Mouse (Mus musculus) CH12.LX (cell line): ENCODE results near the gene Colq. TPM values are rescaled to one million over a fixed set of nuclear protein-coding genes. Genes with fewer than 3 reads are reported as not detected.

Experiments
- DNase-seq: peaks from one replicate; pipeline ENCODE4 v3.0.0-alpha.2; 2013; ENCODE audit errors: extremely low read depth
- H3K27ac ChIP-seq: 2 replicates; pipeline ENCODE4 v1.5.1; 2012; ENCODE audit warnings: low read depth, mild to moderate bottlenecking, control low read depth, moderate library complexity; ENCODE audit not compliant: insufficient read depth
- H3K27me3 ChIP-seq: replicated peaks from 2 replicates; pipeline ENCODE3; 2012; ENCODE audit warnings: inconsistent platforms
- H3K36me3 ChIP-seq, 2 experiments: replicated peaks in 1 of 2; 2 replicates each; pipeline versions ENCODE3 to v1.6.1; 2012; ENCODE audit warnings: inconsistent platforms in 1 of 2, low read length in 1 of 2, mild to moderate bottlenecking in 1 of 2, mixed read lengths in 1 of 2, moderate library complexity in 1 of 2; ENCODE audit not compliant: control insufficient read depth in 1 of 2, insufficient read depth in 1 of 2
- H3K4me1 ChIP-seq, 2 experiments: 2 replicates each; pipeline ENCODE4 v1.6.1; 2012; ENCODE audit warnings: inconsistent platforms in 1 of 2, moderate library complexity in 1 of 2; ENCODE audit not compliant: insufficient read depth in 2 of 2, control insufficient read depth in 1 of 2
- H3K4me2 ChIP-seq: 2 replicates; pipeline ENCODE4 v1.6.1; 2012; ENCODE audit warnings: low read depth, mild to moderate bottlenecking, control low read depth; ENCODE audit not compliant: poor library complexity, insufficient read depth, severe bottlenecking
- H3K4me3 ChIP-seq, 3 experiments: fragments of 150-350 bp in 1 of 3; sonication (generic) in 1 of 3; replicated peaks in 1 of 3; 2 replicates each; pipeline versions ENCODE3 to v1.5.1; 2011 to 2012; ENCODE audit warnings: low read depth in 2 of 3, low read length in 2 of 3, mild to moderate bottlenecking in 2 of 3, moderate library complexity in 2 of 3, control low read depth in 1 of 3, improper control_type of control experiment in 1 of 3, inconsistent platforms in 1 of 3, mixed read lengths in 1 of 3; ENCODE audit not compliant: poor library complexity in 1 of 3
- H3K79me2 ChIP-seq: replicated peaks from 2 replicates; pipeline ENCODE4 v1.6.1; 2012; ENCODE audit warnings: mild to moderate bottlenecking, moderate library complexity; ENCODE audit not compliant: control insufficient read depth, poor library complexity, insufficient read depth, severe bottlenecking; ENCODE audit errors: extremely low read depth
- H3K9ac ChIP-seq: 2 replicates; pipeline ENCODE4 v1.6.1; 2012; ENCODE audit warnings: low read depth, mild to moderate bottlenecking, control low read depth, moderate library complexity; ENCODE audit not compliant: insufficient read depth
- H3K9me3 ChIP-seq: replicated peaks from 2 replicates; pipeline ENCODE3; 2012; ENCODE audit warnings: low read length, inconsistent platforms, mixed read lengths
- CHD1 ChIP-seq: IDR thresholded peaks from 2 replicates; pipeline ENCODE4 v1.6.1; 2012; ENCODE audit warnings: low read depth, low read length, improper control_type of control experiment, inconsistent platforms
- CTCF ChIP-seq, 2 experiments: IDR thresholded peaks in 1 of 2; conservative IDR thresholded peaks in 1 of 2; 2 replicates each; pipeline ENCODE4 v1.5.1; 2011 to 2012; ENCODE audit warnings: low read depth in 2 of 2, low read length in 2 of 2, improper control_type of control experiment in 1 of 2, inconsistent platforms in 1 of 2, mild to moderate bottlenecking in 1 of 2, moderate library complexity in 1 of 2
- E2F4 ChIP-seq: IDR thresholded peaks from 2 replicates; pipeline ENCODE4 v1.6.1; 2011; ENCODE audit warnings: low read depth, low read length, improper control_type of control experiment; ENCODE audit not compliant: insufficient replicate concordance
- ELF1 ChIP-seq: IDR thresholded peaks from 2 replicates; pipeline ENCODE4 v1.6.1; 2014; ENCODE audit warnings: low read depth, mild to moderate bottlenecking, inconsistent platforms, low read length, improper control_type of control experiment
- EP300 ChIP-seq: IDR thresholded peaks from 2 replicates; pipeline ENCODE4 v1.6.1; 2011; ENCODE audit warnings: low read length, improper control_type of control experiment
- GABPA ChIP-seq: IDR thresholded peaks from 2 replicates; pipeline ENCODE4 v1.6.1; 2012; ENCODE audit warnings: low read depth, low read length, improper control_type of control experiment, inconsistent platforms; ENCODE audit not compliant: insufficient replicate concordance
- IRF4 ChIP-seq: IDR thresholded peaks from 2 replicates; pipeline ENCODE4 v1.6.1; 2014; ENCODE audit warnings: low read depth, mild to moderate bottlenecking, inconsistent platforms, low read length, improper control_type of control experiment
- KAT2A ChIP-seq: IDR thresholded peaks from 2 replicates; pipeline ENCODE4 v1.6.1; 2012; ENCODE audit warnings: low read length, improper control_type of control experiment, inconsistent platforms; ENCODE audit not compliant: insufficient replicate concordance
- MAFK ChIP-seq: IDR thresholded peaks from 2 replicates; pipeline ENCODE4 v1.6.1; 2011; ENCODE audit warnings: low read length, improper control_type of control experiment; ENCODE audit not compliant: insufficient replicate concordance
- MAX ChIP-seq: IDR thresholded peaks from 2 replicates; pipeline ENCODE4 v1.6.1; 2011; ENCODE audit warnings: low read length, improper control_type of control experiment
- MEF2A ChIP-seq: IDR thresholded peaks from 2 replicates; pipeline ENCODE4 v1.6.1; 2014; ENCODE audit warnings: low read depth, mild to moderate bottlenecking, inconsistent platforms, low read length, improper control_type of control experiment, borderline replicate concordance
- MXI1 ChIP-seq: IDR thresholded peaks from 2 replicates; pipeline ENCODE4 v1.6.1; 2011; ENCODE audit warnings: mild to moderate bottlenecking, low read depth, low read length, improper control_type of control experiment
- MYC ChIP-seq: IDR thresholded peaks from 2 replicates; pipeline ENCODE4 v1.6.1; 2011; ENCODE audit warnings: low read depth, mild to moderate bottlenecking, improper control_type of control experiment, low read length
- NELFE ChIP-seq: IDR thresholded peaks from 2 replicates; pipeline ENCODE4 v1.6.1; 2011; ENCODE audit warnings: low read depth, low read length, improper control_type of control experiment
- NRF1 ChIP-seq: IDR thresholded peaks from 2 replicates; pipeline ENCODE4 v1.6.1; 2014; ENCODE audit warnings: low read depth, mild to moderate bottlenecking, inconsistent platforms, low read length, improper control_type of control experiment, moderate library complexity
- RAD21 ChIP-seq: IDR thresholded peaks from 2 replicates; pipeline ENCODE4 v1.6.1; 2011; ENCODE audit warnings: low read depth, mild to moderate bottlenecking, low read length, improper control_type of control experiment, moderate library complexity
- SIN3A ChIP-seq: IDR thresholded peaks from 2 replicates; pipeline ENCODE4 v1.6.1; 2012; ENCODE audit warnings: low read length, improper control_type of control experiment, inconsistent platforms
- SMC3 ChIP-seq: IDR thresholded peaks from 2 replicates; pipeline ENCODE4 v1.6.1; 2011; ENCODE audit warnings: low read depth, low read length, improper control_type of control experiment
- TBP ChIP-seq: conservative IDR thresholded peaks from 2 replicates; pipeline ENCODE4 v1.6.1; 2011; ENCODE audit warnings: low read depth, low read length, improper control_type of control experiment
- TCF12 ChIP-seq: IDR thresholded peaks from 2 replicates; pipeline ENCODE4 v1.6.1; 2014; ENCODE audit warnings: low read depth, mild to moderate bottlenecking, inconsistent platforms, low read length, improper control_type of control experiment
- USF1 ChIP-seq: IDR thresholded peaks from 2 replicates; pipeline ENCODE4 v1.6.1; 2014; ENCODE audit warnings: low read depth, mild to moderate bottlenecking, inconsistent platforms, low read length, improper control_type of control experiment
- USF2 ChIP-seq: conservative IDR thresholded peaks from 2 replicates; pipeline ENCODE4 v1.6.1; 2011; ENCODE audit warnings: low read depth, low read length, improper control_type of control experiment
- ZKSCAN1 ChIP-seq: IDR thresholded peaks from 2 replicates; pipeline ENCODE4 v1.6.1; 2012; ENCODE audit warnings: low read depth, inconsistent platforms, low read length, improper control_type of control experiment, borderline replicate concordance
- ZMIZ1 ChIP-seq: IDR thresholded peaks from 2 replicates; pipeline ENCODE4 v1.6.1; 2012; ENCODE audit warnings: low read depth, mild to moderate bottlenecking, inconsistent platforms, low read length, improper control_type of control experiment
- ZNF384 ChIP-seq: IDR thresholded peaks from 2 replicates; pipeline ENCODE4 v1.6.1; 2012; ENCODE audit warnings: low read depth, low read length, improper control_type of control experiment, inconsistent platforms
- dilution Hi-C: fragments of 300-500 bp; cut with MboI; formaldehyde crosslinking; loops from 2 replicates; pipeline ENCODE4 v1.14.3; 2020; ENCODE audit warnings: low sequenced_read_pairs; ENCODE audit not compliant: extremely low pct_unique_long_range_greater_than_20kb, extremely low pct_ligation_motif_present
- in situ Hi-C: fragments of 300-500 bp; cut with MboI; formaldehyde crosslinking; loops from 3 replicates; pipeline ENCODE4 v1.14.3; 2019; ENCODE audit warnings: low sequenced_read_pairs, low pct_ligation_motif_present, low pct_unique_long_range_greater_than_20kb, mixed read lengths
- polyA plus RNA-seq: library from polyadenylated mRNA; unstranded; fragments of >175 nt; gene quantifications from 2 replicates; pipeline ENCODE4 v1.2.1, GENCODE M21; 2012; ENCODE audit warnings: low read depth; ENCODE audit not compliant: insufficient read length
- total RNA-seq, 2 experiments: library from RNA; depleted of rRNA; stranded (reverse); fragments of 300-350 nt in 1 of 2; fragments of >200 nt in 1 of 2; gene quantifications; 2 replicates each; pipeline ENCODE4 v1.2.3; 2012 to 2014

The Colq gene
- total and polyA plus RNA-seq, 3 experiments: 1.7 to 4.6 (median 4.2) TPM

DNA sequence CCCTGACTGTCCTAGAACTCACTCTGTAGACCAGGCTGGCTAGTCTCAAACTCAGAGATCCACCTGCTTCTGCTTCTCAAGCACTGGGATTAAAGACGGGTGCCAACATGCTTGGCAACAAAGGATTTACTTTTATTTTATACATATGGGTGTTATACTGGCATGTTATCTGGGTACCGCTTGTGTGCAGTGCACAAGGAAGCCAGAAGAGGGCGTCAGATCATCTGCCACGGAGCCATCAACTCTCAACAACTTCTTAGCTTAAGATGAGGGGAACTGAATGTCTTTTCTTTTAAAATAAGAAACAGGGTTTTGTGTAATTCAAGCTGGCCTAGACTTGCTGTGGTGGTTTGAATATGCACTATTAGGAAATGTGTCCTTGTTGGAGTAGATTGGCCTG, 20.8 kb upstream of the Colq start:
- no peak overlapping the region for H3K9ac ChIP-seq
- dilution Hi-C loops: no loop called here
- H3K4me3 ChIP-seq: no peak overlapping the region
- TF ChIP-seq RAD21 (peak; percentile 14), IRF4 (no peak), CTCF (conservative IDR thresholded peaks at IDR 0.05 in 1 of 2, IDR thresholded peaks at IDR 0.05 in 1 of 2; ENCODE audit: low read depth in 2 of 2, low read length in 2 of 2) (peak; percentile 38 to 39; a peak in 3 of 4 replicates)
- TF ChIP-seq, all 38 proteins: peak for 2
- no peaks in the 10 kb centered on the region; a peak in 1 of 4 replicates for H3K4me1 ChIP-seq
- no peak overlapping the region for H3K27ac ChIP-seq
- no peak for DNase-seq
- H3K4me2 ChIP-seq: no peak overlapping the region
- H3K9me3 ChIP-seq: no peaks in the 10 kb centered on the region
- in situ Hi-C loops: no loop called here
- no peaks in the 10 kb centered on the region for H3K79me2 ChIP-seq
- peaks cover 2 to 43% of the 10 kb centered on the region in 2 experiments for H3K36me3 ChIP-seq
- no peaks in the 10 kb centered on the region for H3K27me3 ChIP-seq

GRCm38 (mm10) chr14:31605514-31605913, 14.4 kb upstream of the Colq start:
- Histone ChIP-seq H3K4me1 (no peaks in the 10 kb centered on the region; a peak in 1 of 4 replicates), H3K36me3 (peaks cover 0 to 19% of the 10 kb centered on the region in 2 experiments), H3K4me2 (no peak overlapping the region), H3K4me3 (no peak overlapping the region), H3K27me3 (no peaks in the 10 kb centered on the region), H3K27ac (no peak overlapping the region), H3K79me2 (no peaks in the 10 kb centered on the region), H3K9ac (no peak overlapping the region), H3K9me3 (no peaks in the 10 kb centered on the region)
- in situ Hi-C loops: no loop called here
- DNase-seq: peak; percentile 39
- TF ChIP-seq MAX (no peak), CTCF (conservative IDR thresholded peaks at IDR 0.05 in 1 of 2, IDR thresholded peaks at IDR 0.05 in 1 of 2; ENCODE audit: low read depth in 2 of 2, low read length in 2 of 2) (peak in 1 of 2 experiments; percentile 60; a peak in 2 of 4 replicates), SMC3 (peak; percentile 33), USF1 (no peak), TCF12 (no peak), NRF1 (no peak), GABPA (no peak), E2F4 (no peak), RAD21 (peak; percentile 32)
- dilution Hi-C loops: no loop called here

DNA sequence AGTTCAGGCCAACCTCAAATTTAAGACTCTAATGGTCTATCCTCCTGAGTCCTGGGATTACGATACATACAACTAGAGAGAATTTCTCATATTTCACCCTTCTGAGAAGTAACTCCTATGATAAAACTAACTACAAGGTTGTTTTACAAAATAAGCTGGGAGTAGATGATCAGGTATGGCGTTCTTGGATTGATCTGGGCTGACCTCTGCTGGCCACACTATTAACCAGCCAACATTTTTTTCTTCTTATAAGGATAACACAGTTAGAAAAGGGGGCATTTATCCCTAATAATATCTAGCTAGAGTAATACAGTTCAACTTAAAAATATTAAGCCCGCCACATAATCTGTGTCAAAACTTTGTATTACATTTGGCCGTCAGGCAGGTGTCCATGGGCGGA, 13.8 kb upstream of the Colq start:
- DNase-seq: peak; percentile 25
- no peaks in the 10 kb centered on the region for H3K79me2 ChIP-seq
- in situ Hi-C loops (no loop called here), dilution Hi-C loops (no loop called here)
- no peak overlapping the region for H3K27ac ChIP-seq
- H3K4me3 ChIP-seq: no peak overlapping the region
- H3K4me1 ChIP-seq: no peaks in the 10 kb centered on the region; a peak in 1 of 4 replicates
- H3K27me3 ChIP-seq: no peaks in the 10 kb centered on the region
- H3K4me2 ChIP-seq: no peak overlapping the region
- H3K9me3 ChIP-seq: no peaks in the 10 kb centered on the region
- no peak overlapping the region for H3K9ac ChIP-seq
- peaks cover 0 to 17% of the 10 kb centered on the region in 2 experiments for H3K36me3 ChIP-seq
- TF ChIP-seq ELF1 (no peak), ZMIZ1 (no peak), MAFK (no peak), NELFE (no peak), KAT2A (no peak), RAD21 (peak; percentile 89), TBP (no peak), ZNF384 (peak; percentile 84), TCF12 (no peak), ZKSCAN1 (no peak), MXI1 (no peak), E2F4 (no peak), MEF2A (no peak), GABPA (no peak), SIN3A (no peak), USF2 (no peak), MYC (no peak), CHD1 (no peak), NRF1 (no peak), EP300 (no peak)
